Mouse (Mus musculus): ENCODE measurements at regions not wholly inside any gene's neighbourhood (a gene's known extent, or its start where the extent isn't known, plus 50 kb on each side); places are given as distances from the start of the nearest gene placed in this dataset.

- no peak for DNase-seq
Measured at GRCm38 (mm10) chr1:69470614-69471250, 216.3 kb downstream of the Ikzf2 start.

- no peak for DNase-seq
Measured at GRCm38 (mm10) chr1:69469158-69469901, 217.7 kb downstream of the Ikzf2 start.

GRCm38 (mm10) chr1:69466534-69467275, 220.3 kb downstream of the Ikzf2 start:
- no peak for DNase-seq

- no peak for DNase-seq
Measured at GRCm38 (mm10) chr1:69461191-69461590, 225.9 kb downstream of the Ikzf2 start.

- DNase-seq = no peak
Measured at GRCm38 (mm10) chr1:69459899-69460298, 227.1 kb downstream of the Ikzf2 start.

GRCm38 (mm10) chr1:69457471-69457870, 229.6 kb downstream of the Ikzf2 start:
- no peak for DNase-seq

GRCm38 (mm10) chr1:69453991-69454390, 233.1 kb downstream of the Ikzf2 start:
- DNase-seq = no peak

GRCm38 (mm10) chr1:69452910-69453309, 234.1 kb downstream of the Ikzf2 start:
- no peak for DNase-seq

GRCm38 (mm10) chr1:69450455-69450854, 236.6 kb downstream of the Ikzf2 start:
- DNase-seq = no peak

- no peak for DNase-seq
Measured at GRCm38 (mm10) chr1:69447276-69447675, 239.8 kb downstream of the Ikzf2 start.

GRCm38 (mm10) chr1:69444722-69445121, 242.3 kb downstream of the Ikzf2 start:
- DNase-seq = no peak

- DNase-seq = no peak
Measured at GRCm38 (mm10) chr1:69443466-69443865, 243.6 kb downstream of the Ikzf2 start.

- peak; percentile 57 for DNase-seq
Measured at GRCm38 (mm10) chr1:69440564-69441334, 246.3 kb downstream of the Ikzf2 start.

- peak; percentile 88 for DNase-seq
Measured at GRCm38 (mm10) chr1:69437042-69437441, 250.0 kb downstream of the Ikzf2 start.

- DNase-seq = no peak
Measured at GRCm38 (mm10) chr1:69433655-69434357, 253.2 kb downstream of the Ikzf2 start.

GRCm38 (mm10) chr1:69430683-69431407, 256.2 kb downstream of the Ikzf2 start:
- DNase-seq = no peak

- DNase-seq = peak; percentile 7
Measured at GRCm38 (mm10) chr1:69429632-69430031, 257.4 kb downstream of the Ikzf2 start.

GRCm38 (mm10) chr1:69397676-69398075, 289.4 kb downstream of the Ikzf2 start:
- no peak for DNase-seq

- DNase-seq = no peak
Measured at GRCm38 (mm10) chr1:69382374-69382773, 274.5 kb upstream of the Erbb4 start.

- DNase-seq = no peak
Measured at GRCm38 (mm10) chr1:69379741-69380140, 271.9 kb upstream of the Erbb4 start.

GRCm38 (mm10) chr1:69376923-69377706, 269.3 kb upstream of the Erbb4 start:
- DNase-seq = no peak
